Mouse (Mus musculus) large intestine, adult 2 months (tissue): ENCODE data around the gene Spp2. TPM values are rescaled to one million over a fixed set of nuclear protein-coding genes. Genes with fewer than 3 reads are reported as not detected.

Experiments used
- DNase-seq: peaks from one replicate; pipeline ENCODE4 v3.0.0-alpha.2; 2012; ENCODE audit warnings: low read depth, low spot score
- WGBS: fragments of 180-500 bp; shearing (Covaris S2); methylation state at CpG from one replicate; pipeline ENCODE4 v1.1.7; 2018; 5-methylcytosine and 5-hydroxymethylcytosine counted together
- polyA plus RNA-seq: library from polyadenylated mRNA; depleted of rRNA; stranded (reverse); fragments of >200 nt; gene quantifications from 2 replicates; pipeline ENCODE4 v1.2.3, GENCODE M21; 2012; rRNA removed

The Spp2 gene
- polyA plus RNA-seq: 0.09 TPM in 1 of 2 replicates, not detected in the other

DNA sequence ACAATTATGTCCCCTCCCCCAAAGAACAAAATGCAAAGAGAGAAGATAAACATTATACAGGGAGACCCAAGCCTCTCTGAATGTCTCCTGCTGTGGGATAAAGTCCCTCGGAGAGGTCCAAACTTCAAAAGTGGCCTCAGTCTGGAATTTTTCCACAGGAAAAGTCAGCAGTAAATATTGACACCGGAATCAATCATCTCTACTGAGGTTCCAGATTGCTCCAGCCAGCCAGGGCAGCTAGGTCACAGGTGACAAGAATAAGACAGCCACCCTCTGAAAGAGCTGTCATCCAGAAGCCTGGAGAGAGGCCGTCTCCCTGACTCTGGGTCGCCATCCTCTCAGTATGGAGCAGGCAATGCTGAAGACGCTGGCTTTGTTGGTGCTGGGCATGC, at the start of gene Spp2:
Spp2 (plus strand) TSS at position 155 of the 392 bp plus-strand sequence.
- WGBS: 67% methylated on average over 5 of the region's 5 CpGs

DNA sequence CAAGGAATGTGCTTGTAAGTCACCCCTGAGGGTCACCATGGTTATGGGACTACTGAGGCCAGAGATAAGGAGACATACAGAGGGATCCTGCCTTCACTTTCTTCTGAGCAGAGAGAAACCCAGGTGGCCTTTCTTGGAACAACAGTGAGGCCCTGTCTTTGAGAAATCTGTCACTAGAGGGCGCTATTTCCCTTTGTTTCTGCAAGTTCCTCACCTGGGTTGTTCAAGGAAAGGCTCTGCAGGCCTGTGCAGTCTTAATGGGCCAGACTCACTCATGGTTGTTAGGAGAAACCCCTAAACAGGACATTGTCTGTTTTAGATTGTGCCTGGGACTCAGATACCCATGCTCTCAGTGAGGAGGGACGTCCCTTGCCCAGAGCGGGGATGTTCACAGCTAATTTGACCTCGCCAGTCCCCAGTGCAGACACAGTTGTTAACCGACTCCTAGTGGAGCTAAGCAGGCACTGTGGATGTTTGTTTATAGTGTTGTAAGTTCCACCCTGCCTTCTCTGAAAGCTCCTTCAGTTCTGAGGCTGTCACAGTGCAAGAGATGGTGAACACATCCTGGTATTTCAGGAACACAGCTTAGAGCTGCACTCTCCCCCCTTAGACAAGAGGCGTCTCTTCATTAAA, 49.2 kb upstream of the Spp2 start:
- DNase-seq: peak; percentile 18
- WGBS: 74% methylated on average over 6 of the region's 6 CpGs

More for the DNA sequence above, at the start of gene Spp2:
- no peak for DNase-seq

DNA sequence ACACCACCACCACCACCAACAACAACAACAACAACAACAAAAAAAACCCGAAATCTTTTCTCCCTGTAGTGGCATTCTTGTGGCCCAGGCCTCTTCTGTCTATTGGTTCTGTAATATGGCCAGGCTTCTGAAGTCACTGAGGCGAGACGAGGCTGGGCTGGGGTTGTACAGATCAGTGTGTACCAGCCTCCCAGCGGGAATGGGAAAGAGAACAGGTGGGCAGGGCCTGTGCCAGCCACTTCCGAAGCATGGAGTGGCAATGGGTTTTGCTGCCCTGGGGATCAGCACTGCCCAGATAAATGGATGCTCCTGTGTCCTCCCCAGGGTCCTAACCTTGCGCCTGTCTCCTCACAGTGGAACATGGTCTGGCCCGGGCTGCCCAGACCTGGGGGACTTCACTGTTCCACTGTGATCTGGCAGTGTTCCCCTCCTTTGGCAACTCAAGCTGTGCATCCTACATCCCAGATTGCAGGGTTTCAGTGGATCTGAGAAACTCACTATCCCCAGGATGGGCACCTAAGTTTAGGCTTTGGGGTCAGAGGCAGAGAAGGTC, 48.6 kb upstream of the Spp2 start:
- DNase-seq: no peak
- WGBS: 84% methylated on average over 7 of the region's 7 CpGs

DNA sequence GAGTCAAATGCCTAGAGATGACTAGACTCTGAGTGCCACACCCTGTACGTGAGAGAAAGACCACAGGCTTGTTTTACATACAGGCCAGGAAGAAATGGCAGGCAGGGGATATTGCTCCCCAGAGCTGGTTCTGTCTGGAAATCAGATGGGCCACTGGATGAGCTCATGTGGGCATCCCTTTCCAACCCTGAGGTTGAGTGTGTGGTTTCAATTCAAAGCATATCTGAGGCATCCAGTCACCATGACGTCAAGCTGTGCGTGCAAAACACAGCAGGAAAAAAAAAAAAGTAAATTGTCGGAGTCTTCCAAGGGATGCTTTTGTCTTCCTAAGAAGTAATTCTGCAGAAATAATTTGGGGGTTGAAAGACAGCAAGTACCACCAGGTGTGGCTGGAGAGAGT, 45.7 kb upstream of the Spp2 start:
- DNase-seq: no peak
- WGBS: 75% methylated on average over 4 of the region's 4 CpGs

DNA sequence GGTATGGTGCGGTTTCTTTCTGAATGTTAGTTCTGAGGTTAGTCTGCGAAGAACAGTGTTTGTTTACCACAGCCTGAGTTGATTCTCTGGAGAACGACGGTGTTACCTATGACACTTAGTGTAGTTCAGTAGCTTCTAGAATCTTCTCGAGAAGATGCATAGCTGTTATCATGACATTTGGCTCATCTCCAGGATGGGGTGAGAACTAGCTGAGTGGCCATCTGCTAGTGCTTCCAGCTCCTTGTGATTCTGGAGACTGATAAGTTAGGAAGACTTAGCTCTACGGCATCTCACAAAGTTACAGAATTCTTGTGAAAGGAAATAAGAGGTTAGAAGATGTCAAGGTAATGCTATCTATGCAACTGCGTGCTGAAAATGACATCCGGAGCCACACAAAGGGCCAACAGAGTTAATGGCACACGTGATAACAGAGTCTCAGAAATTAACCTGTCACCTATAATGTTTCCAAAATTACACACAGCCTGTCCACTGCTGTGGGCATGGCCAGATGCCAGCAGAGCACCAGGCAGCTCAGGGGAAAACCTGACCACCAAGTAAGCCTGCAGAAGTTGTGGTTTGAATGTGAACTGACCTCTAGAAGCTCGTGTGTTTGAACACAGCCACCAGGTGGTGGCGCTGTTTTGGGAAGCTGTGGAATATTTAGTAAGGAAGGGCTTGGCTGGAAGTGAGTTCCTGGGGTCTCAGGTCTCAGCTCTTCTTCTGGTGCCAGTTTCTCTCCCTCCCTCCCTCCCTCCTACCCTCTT, 39.7 kb upstream of the Spp2 start:
- 73% methylated on average over 11 of the region's 11 CpGs for WGBS
- no peak for DNase-seq

DNA sequence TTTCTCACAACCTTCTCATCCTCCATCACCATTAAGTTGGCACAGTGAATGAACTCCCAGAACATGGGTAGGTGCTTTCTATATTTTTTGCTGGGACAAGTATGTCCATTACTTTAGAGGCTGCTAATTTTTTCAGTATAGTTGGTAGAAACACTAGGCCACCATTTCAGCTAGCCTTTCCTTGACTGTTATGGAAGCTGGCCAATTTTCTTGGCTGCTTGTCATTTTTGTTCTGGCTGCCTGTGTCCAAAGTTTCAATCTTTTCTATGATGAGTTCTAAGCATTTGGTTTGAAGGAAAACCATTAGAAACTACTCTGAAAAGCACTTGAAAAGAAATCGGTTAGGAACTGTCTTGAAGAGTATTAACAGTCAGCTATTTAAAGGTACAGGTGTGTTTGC, 28.3 kb upstream of the Spp2 start:
- no peak for DNase-seq
- WGBS: 74% methylated on average over 1 of the region's 1 CpGs

DNA sequence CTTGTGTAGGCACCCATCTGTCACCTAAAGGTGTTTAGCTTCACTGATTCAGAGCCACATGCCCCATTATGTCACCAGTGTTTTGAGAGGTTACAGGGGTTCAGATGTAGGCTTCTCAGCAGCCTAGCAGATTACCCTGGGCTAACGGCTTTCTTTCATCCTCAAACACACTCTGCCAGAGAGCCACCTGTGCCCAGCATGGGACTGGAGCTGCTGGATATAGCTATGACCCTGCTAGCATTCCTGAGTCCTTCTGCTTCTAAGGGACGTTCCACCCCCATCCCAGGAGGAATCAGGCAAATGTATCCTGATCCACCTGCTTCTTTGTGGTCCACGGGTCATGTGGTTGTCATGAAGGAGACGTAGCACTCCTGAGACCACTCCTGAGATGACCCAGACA, 15.1 kb upstream of the Spp2 start:
- DNase-seq: no peak
- 67% methylated on average over 4 of the region's 4 CpGs for WGBS

DNA sequence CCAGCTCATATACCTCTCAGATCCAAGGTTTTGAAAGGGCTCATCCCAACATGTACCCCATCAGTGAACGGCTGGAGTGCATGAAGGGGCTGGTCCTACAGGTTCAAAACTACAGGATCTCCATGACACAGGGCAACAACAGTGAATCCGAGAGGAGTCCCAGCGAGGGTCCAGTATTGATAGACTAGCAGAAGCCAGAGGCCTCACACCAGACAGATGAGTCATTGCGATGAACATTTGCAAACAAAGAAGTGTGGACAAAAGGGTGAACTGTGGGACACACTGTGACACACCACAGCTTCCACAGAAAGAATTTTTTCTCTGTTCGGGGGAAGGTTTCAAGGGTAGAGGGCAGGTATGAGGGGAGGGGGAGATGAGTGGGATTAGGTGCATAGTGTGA, 13.4 kb upstream of the Spp2 start:
- no peak for DNase-seq
- WGBS: 80% methylated on average over 5 of the region's 5 CpGs

DNA sequence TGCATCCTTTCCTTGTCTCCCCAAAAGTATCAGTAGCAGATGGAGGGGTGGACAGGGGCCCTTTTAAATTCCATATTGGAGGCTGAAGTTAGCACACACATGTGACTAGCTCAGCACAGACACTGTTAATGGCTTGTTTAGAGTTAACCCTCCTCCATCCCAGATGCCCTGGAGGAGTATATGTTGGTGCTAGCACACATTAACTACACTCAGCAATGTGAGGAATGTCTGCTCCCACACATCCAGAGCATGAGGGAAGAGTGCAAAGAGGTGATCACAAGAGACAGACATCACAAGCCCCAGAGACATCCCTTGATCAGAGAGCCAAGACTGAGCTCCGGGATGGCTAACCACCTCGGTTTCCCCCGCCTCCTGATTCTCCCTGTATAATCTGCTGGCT, 3.4 kb upstream of the Spp2 start:
- DNase-seq: no peak
- 69% methylated on average over 3 of the region's 3 CpGs for WGBS

DNA sequence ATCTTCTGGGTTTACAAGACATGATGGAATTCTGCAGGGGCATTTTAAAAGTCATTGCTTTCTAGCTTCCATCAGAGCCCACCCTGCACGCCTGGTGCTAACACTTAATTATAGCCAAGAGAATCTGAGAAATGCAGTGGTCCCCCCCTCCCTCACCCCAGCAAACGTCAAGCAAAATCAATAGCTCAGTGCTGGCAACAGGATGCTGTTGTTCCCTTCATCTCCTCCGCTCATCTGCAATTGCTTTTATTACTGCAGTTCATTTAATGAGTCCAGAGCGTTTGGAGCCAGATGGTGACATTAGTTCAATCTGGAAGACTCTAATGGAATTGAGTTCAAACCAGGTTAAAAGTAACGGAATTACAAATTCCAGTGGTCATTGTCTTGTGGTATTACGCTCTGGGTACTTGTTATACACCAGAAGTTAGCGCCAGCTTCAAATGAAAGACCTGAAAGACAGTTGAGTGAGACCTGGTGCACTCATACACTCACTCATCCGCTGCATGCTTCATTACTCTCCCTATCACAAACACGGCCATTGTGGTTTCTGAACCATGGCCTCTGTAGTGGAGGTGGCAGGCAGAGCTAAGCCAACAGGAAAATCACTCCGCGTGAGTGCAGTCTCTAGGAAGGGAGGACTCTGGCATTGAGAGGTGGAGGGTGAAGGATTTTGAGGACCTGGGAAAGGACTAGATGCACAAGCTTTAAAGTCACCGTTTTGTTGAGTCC, 519 bp upstream of the Spp2 start:
- no peak for DNase-seq
- WGBS: 68% methylated on average over 12 of the region's 12 CpGs

DNA sequence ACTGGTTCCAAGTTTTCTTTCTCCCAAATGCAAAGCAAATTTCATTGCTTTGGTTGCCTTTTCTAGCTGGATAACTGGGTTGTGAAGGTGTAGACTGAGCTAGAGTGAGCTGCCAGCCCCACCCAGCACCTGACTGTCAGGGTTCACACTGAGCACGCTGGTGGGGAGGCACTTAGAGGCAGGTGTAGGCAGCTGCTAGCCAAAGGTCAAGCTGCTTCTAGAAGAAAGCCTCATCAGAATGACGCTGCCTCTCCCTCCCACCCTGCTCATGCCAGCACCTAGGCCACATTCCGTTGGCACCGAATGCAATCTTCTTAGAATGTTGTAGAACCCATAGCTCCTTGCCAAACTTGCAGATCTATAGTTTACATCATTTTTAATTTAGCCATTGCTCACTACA, 1.6 kb downstream of the Spp2 start:
- peak; percentile 21 for DNase-seq
- WGBS: 49% methylated on average over 4 of the region's 4 CpGs

DNA sequence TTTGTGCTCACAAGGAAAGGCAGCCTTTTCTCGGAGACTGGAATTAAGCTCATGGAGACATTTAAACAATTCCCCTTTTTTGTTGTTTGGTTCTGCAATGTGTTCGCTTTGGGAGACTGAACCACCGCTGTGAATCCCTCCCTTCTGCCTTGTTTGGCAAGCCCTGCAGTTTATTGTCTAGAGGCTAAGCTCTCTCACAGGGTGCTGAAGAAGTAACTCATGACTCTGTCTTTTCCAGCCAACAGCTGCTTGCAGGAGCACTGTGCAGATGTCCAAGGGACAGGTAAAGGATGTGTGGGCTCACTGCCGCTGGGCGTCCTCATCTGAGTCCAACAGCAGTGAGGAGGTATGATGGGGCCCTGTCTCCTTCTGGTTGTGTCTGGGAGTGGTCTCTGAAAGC, 5.3 kb downstream of the Spp2 start:
- no peak for DNase-seq

DNA sequence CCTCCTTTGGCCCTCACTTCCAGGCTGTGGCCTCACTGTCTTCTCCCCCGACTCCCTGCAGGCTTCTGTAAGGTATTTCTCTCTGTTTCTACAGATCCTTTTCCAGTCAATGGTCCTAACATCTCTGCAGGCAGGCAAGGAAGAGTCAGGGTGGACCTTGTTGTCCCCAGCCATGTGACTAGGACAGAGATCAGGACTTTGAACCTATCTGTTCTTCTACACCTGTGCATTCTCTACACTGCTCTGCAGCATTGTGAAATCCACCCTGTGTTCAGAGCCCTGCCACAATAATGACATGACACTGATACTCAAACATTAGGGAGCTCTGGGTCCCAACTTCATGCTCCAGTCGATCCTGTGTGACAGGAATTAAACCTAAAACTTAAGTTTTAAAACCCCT, 12.2 kb downstream of the Spp2 start:
- DNase-seq: no peak
- WGBS: 56% methylated on average over 2 of the region's 2 CpGs

More for the DNA sequence above, 5.3 kb downstream of the Spp2 start:
- WGBS: 69% methylated on average over 5 of the region's 5 CpGs

DNA sequence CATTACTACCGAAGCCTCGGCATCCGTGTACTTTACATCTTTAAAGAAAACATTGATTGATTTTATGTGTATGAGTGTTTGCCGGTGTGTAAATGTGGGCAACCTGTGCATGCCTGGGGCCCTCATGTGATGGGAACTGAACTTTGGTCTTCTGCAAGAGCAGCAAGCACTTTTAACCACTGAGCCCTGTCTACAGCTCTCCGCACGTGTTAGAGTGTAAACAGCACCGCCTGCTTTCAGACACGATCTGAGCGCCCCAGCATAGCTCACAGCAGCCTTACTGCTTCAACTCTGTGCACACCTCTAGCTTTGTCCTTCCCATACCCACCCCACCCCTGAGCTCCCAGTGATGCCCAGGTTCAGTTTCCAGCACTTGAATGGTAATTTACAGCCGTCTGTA, 15.3 kb downstream of the Spp2 start:
- WGBS: 39% methylated on average over 10 of the region's 10 CpGs
- no peak for DNase-seq

DNA sequence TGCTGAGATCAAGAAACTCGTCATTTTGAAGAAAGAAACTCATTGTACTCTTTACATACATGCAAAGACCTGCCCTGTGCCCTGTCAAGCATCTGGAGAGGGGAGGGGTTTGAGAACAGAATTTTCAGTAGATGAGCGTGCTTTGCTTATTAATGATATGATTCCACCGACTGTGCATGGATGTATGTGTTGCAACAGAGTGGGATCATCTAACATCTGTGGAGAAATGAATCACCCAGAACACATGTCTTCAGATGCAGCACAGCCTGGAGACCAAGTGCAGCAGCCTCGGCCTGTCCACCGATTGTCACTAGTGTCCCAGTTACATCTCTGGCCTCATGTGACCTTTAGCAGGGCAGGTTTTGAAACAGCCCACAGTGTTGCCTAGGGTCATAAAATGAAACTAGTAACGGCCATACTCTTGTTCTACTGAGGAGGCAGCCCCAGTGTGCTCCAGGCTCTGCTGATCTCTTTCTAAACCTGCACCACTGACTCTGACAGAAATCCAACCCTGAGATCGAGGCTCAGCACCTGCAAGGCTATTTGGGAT, 16.2 kb downstream of the Spp2 start:
- no peak for DNase-seq
- WGBS: 52% methylated on average over 7 of the region's 7 CpGs

DNA sequence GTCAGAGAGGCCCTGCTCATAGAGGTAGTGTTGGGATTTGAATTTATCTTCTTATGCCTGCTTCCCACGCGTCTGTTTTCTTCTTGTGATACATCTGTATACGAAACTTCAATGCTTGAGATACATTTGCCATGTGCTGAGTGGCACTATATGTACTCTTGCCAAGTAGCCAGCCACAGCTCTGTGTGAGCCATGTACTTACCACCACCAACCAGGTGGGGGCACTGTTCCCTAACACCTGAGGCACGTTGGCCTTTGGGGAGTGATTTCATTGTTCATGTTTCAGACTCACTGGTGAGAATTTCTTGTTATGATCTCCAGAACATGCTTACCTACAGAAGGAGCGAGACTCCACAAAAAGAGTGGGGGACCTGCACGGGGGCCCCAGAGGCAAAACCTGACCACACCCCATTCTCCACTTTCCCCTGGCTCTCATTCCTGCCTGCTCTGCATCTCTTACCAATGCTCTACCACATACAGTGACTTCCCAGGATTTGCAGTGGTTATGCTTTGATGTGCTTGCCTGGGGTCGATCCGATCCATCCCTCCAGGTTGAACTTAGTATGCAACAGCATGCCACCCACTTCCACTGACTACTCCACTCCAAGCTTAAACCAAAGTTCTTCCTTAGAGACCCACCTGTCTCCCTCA, 18.0 kb downstream of the Spp2 start:
- DNase-seq: peak; percentile 55
- WGBS: 21% methylated on average over 8 of the region's 8 CpGs

DNA sequence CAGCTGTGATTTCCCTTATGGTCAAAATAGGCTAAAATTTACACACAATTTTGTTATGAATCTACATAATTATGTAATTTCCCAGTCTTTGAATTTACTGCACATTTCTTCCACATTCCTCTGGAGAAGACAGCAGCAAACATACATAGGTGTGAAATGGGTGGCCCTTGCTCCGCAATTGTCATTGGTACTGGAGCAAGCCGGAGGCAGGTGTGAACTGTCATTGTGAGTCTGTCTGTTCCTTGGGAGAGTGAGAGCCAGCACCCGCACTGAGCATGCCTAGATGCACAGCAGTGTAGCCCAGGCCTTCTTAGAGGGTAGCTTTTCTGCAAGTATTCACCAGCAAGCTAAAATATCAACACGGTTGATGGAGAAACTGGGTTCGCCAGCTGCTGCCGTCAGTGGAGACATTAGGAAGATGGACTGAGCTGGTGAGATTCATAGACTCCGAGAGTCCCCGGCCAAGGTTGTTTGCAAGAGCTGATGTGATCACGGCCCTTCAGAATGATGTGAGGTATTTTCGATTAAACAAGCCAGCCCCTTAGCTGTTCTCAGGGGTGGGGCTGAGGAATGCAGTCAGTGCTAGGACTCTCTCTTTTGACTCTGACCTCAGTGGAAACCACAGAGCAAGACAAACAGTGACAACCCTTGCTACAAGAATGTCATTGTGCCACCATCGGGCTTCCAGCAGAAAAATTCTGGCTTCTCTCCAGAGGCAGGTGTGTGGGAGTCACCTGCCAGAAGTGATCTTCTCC, 21.4 kb downstream of the Spp2 start:
- no peak for DNase-seq
- 40% methylated on average over 11 of the region's 11 CpGs for WGBS

DNA sequence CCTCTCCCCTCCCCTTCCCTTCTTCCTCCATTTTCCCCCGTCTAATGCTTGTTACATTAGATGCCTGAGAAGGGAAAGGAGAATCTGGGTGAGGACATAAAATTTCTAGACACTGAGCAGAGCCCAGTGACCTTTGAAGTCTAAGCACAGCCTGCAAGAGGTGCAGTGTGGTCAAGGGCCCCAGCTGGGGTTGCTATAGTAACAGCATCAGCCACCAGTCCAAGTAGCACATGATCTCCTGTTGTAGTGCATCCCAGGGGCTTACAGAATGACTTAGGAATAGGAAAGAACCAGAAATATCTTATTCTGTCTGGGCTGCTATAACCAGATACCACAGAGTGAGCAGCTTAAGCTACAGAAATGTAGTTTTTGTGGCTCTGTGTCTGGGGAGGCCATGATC, 22.7 kb downstream of the Spp2 start:
- WGBS: 29% methylated on average over 1 of the region's 1 CpGs
- no peak for DNase-seq

DNA sequence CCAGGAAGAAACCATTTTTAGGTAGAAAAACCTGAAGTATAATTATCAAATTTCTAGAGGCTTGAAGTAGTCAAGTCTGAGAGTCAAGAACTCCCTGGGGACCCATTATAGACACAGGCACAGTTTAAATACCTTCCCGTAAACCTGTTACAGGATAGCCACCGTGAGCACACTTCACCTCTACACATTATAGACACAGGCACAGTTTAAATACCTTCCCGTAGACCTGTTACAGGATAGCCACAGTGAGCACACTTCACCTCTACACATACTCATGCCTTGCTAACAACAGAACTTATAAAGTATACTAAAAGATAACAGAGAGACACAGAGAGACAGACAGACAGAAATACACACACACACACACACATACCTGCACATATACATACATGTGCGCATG, 24.5 kb downstream of the Spp2 start:
- 74% methylated on average over 4 of the region's 4 CpGs for WGBS
- DNase-seq: no peak
